Mouse (Mus musculus) urinary bladder, postnatal 36 days (tissue): ENCODE measurements around the gene Capn7.
A peak's percentile ranks its signal among the peaks of the same experiment; 100 is the strongest.

Source experiments
- DNase-seq, 2 experiments: peaks; one replicate each; pipeline ENCODE4 v3.0.0; 2022; ENCODE audit warnings: low spot score in 2 of 2, mixed read lengths in 1 of 2

The Capn7 gene

DNA sequence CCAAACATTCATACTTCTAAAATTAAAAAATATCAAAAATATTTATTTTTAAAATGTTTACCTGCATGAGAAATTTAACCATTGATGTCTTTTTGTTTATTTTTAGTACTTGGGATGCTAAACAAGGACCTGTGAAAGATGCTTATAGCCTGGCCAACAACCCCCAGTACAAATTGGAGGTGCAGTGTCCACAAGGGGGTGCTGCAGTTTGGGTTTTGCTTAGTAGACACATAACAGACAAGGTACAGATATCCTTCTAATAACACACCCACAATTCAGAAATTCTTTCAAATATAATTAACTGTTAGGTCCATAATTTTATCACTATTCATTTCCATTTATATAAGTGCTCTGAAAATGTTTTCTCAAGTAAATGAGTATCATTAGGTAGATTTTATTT is 28.9 kb downstream of the Capn7 start:
- DNase-seq, result peak; percentile 55 to 63

DNA sequence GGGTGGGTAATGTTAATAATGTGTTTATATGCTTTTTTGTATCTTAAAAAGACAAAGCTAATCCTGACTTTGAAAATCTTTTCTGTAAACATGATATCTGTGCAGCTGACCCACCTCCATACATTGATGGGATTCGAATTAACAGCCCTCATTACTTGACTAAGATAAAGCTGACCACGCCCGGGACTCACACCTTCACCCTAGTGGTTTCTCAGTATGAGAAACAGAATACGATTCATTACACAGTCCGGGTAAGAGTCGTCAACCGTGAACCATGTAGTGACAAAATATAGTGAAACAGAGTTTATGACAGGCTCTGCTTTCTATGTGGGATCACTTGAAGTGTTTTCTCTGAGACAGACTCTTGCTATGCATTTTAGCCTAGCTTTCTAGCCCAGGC is 31.5 kb downstream of the Capn7 start:
- DNase-seq, result no peak

- no peak for DNase-seq
Observed at GRCm38 (mm10) chr14:31369377-31369776, 32.9 kb downstream of the Capn7 start.

DNA sequence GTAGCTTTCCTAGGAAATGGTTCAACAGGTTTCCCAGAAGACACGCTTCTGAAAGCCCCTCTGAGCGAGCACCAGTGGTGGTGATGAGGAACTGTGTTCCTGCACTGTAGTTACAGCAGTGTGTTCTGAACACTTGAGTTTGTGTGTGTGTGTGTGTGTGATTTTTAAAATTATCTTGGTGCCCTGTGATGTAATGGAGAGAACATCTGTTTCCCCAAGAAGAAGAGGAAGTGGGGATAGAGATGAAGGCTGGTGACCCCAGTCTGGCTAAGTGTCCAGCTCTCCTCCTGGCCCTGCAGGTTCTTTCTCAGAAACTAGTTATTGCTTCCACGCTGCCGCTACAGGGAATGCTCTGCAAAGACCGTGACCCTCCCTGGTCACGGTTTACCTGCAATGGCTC is 38.0 kb downstream of the Capn7 start:
- DNase-seq, result no peak

DNA sequence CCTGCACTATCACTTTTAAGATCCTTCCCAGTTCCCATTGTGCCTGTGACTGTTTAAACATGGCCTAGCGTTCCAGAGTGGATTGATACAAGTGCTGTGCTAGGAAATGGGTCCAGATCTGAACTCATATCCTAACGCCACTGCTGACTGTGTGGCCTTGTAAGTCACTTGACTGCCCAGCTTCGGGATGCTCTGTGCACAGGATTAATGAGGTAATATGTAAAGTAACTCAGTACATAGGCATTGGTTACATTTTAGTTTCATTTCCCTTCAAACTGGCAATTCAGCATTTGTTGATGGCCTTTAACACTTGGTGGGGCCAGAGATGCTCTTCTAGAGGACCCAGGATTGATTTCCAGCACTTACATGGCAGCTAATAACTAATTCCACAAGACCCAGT is 39.9 kb downstream of the Capn7 start:
- DNase-seq, result no peak

- no peak for DNase-seq
Observed at GRCm38 (mm10) chr14:31382276-31382675, 45.8 kb downstream of the Capn7 start.

- no peak for DNase-seq
Observed at GRCm38 (mm10) chr14:31383470-31384050, 47.1 kb downstream of the Capn7 start.

DNA sequence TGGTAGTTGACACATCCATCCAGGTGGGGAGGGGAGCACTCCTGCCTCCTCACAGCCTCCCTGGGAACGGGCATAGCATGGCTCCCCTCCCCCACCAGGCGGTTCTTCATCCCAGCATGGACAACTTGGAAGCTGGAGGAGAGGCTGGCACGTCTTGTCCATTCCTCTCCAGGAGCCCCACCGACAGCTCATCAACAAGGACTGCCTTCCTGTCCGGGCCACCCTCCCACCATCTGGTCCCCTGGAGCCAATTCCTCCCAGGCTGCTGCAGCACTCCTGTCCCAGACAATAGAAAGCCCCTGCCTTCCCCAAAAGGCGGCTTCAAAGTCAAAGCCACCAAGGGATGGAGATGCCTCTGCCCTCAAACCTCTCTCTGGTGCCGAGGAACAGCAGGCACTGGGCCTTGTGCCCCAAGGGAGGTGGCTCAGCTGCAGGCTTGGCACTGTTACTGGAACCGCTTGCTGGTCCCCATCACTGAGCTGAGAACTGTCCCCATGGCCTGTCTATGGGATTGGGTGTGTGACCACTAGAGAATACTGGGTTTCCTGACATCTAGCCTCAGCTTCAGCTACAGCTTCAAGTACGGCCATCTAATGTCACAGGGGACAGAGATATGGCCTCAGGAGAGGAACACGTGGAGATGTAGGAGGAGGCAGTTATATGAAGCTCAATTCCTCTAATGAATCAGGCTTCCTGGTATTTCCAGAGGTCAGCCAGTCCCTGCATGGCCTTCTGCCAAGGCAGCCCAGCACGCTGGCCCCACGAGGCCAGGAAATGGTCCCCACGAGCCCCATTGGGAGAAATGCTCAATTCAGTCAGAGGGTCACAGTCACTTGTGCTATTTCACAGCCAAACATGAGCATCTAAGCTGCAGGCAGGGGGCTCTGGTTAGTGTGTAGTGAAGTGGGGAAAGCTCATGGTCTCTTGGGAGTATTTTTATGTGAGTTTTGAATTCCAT is 48.2 kb downstream of the Capn7 start:
- DNase-seq, result no peak

GRCm38 (mm10) chr14:31385406-31385805 is 49.0 kb downstream of the Capn7 start:
- DNase-seq, result no peak

DNA sequence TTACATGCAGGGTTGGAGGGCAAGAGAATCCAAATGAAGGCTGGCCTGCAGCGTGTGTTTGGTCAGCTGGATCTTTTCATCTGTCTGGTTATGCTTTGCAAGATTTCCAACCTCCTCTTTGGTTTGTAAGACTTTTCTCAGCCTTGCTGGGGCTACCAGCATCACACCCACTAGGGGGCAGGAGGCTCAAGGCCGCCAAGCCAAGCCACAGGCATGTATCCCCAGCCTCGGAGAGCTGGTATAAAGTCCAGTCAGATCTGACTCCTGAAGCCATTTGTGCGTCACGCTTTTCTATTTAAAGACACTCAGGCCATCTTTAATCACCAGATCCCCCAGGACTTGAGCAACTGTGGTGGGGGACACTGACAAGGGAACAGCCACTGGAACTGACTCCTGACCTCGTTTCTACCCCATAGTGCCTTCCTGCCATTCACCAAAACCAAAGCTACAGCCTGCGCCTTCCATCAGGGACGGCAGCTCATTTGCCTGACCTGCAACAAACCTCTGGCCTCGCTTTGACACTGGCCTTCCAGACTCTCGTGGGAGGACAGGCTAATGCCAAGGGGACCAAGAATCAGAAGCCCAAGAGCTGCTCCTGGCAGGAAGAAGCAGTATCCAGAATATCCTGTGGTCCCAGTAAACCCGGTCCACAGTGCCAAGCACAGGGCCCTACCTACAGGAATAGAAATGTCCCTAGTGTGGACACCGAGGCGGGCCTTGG is 49.7 kb downstream of the Capn7 start:
- peak; percentile 66 to 85 for DNase-seq

GRCm38 (mm10) chr14:31387301-31387981 is 51.0 kb downstream of the Capn7 start:
- DNase-seq, result no peak

- no peak for DNase-seq
Observed at GRCm38 (mm10) chr14:31388086-31388872, 51.8 kb downstream of the Capn7 start.

DNA sequence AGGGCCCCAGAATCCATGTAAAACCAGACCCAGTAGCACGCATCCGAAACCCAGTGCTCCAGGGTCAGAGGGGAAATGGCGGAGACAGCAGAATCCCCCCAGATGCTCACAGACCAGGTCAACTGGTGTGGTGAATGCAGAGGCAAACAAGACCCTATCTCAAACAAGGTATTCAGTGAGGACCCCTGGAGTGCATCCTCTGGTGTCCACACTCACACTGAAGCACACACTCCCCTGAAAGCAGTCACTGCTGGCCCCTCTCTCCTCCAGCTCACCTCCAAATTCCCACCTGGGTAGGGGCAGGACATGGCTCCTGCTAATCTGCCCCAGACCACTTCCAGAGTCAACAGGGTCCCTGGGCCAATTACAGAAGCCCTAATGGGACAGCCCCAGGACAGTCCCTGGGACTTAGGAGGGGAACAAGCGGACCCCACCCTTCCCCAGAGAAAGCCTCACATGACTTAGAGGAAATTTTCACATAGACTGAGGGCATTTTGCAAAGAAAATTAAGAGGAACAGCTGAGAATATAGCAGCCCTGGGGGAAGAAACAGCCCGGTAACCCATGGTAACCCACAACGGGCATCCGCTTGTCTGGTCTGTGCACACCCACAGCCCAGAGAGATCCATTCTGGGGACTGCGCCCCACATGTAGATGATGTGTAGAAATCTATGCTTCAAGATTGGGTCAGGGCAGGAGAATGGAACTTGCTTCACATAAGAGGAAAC is 53.1 kb downstream of the Capn7 start:
- no peak for DNase-seq

- DNase-seq, result no peak
Observed at GRCm38 (mm10) chr14:31392300-31392699, 55.9 kb downstream of the Capn7 start.

- DNase-seq, result no peak
Observed at GRCm38 (mm10) chr14:31392873-31393545, 56.6 kb downstream of the Capn7 start.

DNA sequence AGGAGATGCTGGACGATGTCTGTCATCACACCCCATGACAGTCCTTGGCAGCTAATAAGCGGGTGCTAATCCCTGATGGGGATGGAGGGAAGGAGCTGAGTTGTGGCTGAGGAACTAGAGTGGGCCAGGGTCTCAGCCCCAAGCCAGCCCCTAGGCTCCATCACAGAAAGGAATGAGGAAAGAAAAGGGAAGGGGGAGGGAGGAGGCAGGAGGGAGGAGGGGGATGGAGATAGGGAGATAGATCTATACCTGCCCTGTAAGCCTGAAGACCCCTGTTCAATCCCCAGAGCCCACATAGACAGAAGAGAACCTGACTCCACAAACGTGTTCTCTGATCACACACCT is 57.1 kb downstream of the Capn7 start:
- DNase-seq, result no peak

DNA sequence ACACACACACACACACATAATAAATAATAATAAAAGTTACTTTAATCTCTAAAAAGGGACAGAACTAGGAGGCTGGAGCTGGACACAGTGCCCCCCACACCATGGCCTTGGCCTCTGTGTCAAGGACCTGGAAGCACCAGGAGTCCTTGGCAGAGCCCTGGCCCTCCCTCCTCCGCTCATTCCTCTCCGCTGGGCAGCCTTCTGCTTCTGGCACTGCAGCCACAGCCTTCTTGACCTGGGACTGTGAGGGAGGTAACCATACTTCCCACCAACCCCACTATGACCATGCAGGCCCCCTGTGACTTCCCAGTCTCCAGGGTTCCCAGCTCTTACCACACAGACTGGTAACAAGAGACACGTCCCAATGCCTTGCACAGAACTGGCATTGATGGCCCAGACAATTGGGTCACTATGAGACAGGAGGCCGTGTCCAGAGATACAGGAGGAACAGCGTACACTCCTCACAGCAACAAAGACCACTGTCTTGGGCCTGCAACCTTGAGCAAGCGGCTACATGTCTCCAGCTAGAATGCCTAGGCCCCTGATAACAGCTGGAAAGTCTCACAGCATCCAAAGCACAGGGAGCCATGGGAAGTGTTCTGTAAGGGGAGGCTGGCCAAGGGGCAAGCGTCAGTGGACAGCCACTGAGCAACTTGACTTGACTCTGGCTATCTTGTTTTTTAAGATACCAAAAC is 57.6 kb downstream of the Capn7 start:
- no peak for DNase-seq

- DNase-seq, result no peak
Observed at GRCm38 (mm10) chr14:31394822-31395532, 58.5 kb downstream of the Capn7 start.
